Comparison of ENCODE assay signal across 27 mouse cellular contexts in genomic region chr8:122816965-122817364, GRCm38 (mm10). TPM values are rescaled to one million over a fixed set of nuclear protein-coding genes. Genes with fewer than 3 reads are reported as not detected.
DNase-seq lines count a peak whose midpoint lies in the region; ATAC-seq lines count a peak whose summit lies in the region.
"Had no signal": no experiment of that assay in that cellular context is flagged by ENCODE, and none has a peak within 500 bp of the region (broad histone marks: within the 10 kb centered on the region; RNA-seq: fewer than 3 reads in every experiment).

No protein-coding gene starts in this region.

- intact Hi-C loops in heart, postnatal 10 days (cut with DNase I): no loop called here

- H3K9me3 ChIP-seq in heart, embryonic 10.5 days: no peaks in the 10 kb centered on the region
- no peaks in the 10 kb centered on the region for H3K9me3 ChIP-seq in megakaryocyte, embryonic 14.5 days
- H3K9me3 ChIP-seq: embryonic facial prominence, embryonic 10.5 days; embryonic facial prominence, embryonic 13.5 days; forebrain, embryonic 12.5 days; forebrain, embryonic 15.5 days; heart, embryonic 13.5 days had no signal

- DNase-seq in cerebellum, adult 11-12 months: peak; percentile 64
- DNase-seq in cerebellum, adult 11 months: no peak
- no peak for DNase-seq in heart, embryonic 10.5 days (ENCODE audit: low spot score)
- DNase-seq in heart, postnatal 10 days: no peak
- DNase-seq: adrenal gland, adult 8-10 months; adrenal gland, postnatal 25 days; cerebellum, adult 8-10 months; cerebellum, postnatal 36 days; embryo, embryonic 11 days; gastrocnemius, postnatal 25 days; heart, adult 18-20 months had no signal

- no peak overlapping the region for H3K4me3 ChIP-seq in heart, embryonic 10.5 days
- peak overlapping the region; percentile 40 for H3K4me3 ChIP-seq in megakaryocyte, embryonic 14.5 days (replicated peaks)
- H3K4me3 ChIP-seq: embryonic facial prominence, embryonic 10.5 days; embryonic facial prominence, embryonic 13.5 days; erythroblast, embryonic 14.5 days; forebrain, embryonic 12.5 days; forebrain, embryonic 15.5 days; heart, embryonic 13.5 days had no signal

- 0 out of 2 replicates have a peak overlapping the region, but pooled peaks have one; percentile 31 for H3K27ac ChIP-seq in heart, embryonic 10.5 days
- H3K27ac ChIP-seq: embryonic facial prominence, embryonic 13.5 days; forebrain, embryonic 15.5 days; heart, embryonic 13.5 days; hindbrain, embryonic 14.5 days; hindbrain, postnatal 0 days had no signal

- 0 out of 2 replicates have a peak, but pooled peaks cover 3% of the 10 kb centered on the region for H3K27me3 ChIP-seq in heart, embryonic 10.5 days (ENCODE audit: insufficient read depth, poor library complexity, severe bottlenecking)
- H3K27me3 ChIP-seq in megakaryocyte, embryonic 14.5 days (replicated peaks): peaks cover 27% of the 10 kb centered on the region
- H3K27me3 ChIP-seq: embryonic facial prominence, embryonic 13.5 days; forebrain, embryonic 15.5 days had no signal

- peaks cover 48% of the 10 kb centered on the region for H3K4me1 ChIP-seq in heart, embryonic 10.5 days
- H3K4me1 ChIP-seq in megakaryocyte, embryonic 14.5 days: peaks cover 71% of the 10 kb centered on the region

- ATAC-seq in megakaryocyte, adult 5-6 weeks (ENCODE audit: poor library complexity, severe bottlenecking): no peak
- ATAC-seq: activated CD4-positive, CD25-positive, alpha-beta regulatory T cell, adult 4 months; forebrain, embryonic 15.5 days; hindbrain, postnatal 0 days; inflammation-experienced regulatory T-cells, adult 6 months; intestine, embryonic 16.5 days had no signal

- H3K36me3 ChIP-seq in heart, embryonic 10.5 days: peaks cover 16% of the 10 kb centered on the region; the same call in 1 of the 2 replicates
- peaks cover 57% of the 10 kb centered on the region for H3K36me3 ChIP-seq in megakaryocyte, embryonic 14.5 days (replicated peaks; ENCODE audit: low read length)

- 73% methylated on average over 6 of the region's 6 CpGs for WGBS in heart, embryonic 10.5 days

RNA-seq across cellular contexts. Expression of gene Cdh15, which starts 30.8 kb away (rescaled TPM):
- 0.41 and 0.79 TPM in 2 replicates for polyA plus RNA-seq in heart, embryonic 10.5 days (2016; fragmentation: Nextera tagmentation; extraction: Ambion mirVana)
- under 1 TPM in 1 of 2 experiments, not detected in 1; 0.10 TPM for total RNA-seq in heart, postnatal 10 days (2021)
- not detected in 2 replicates for polyA plus RNA-seq in megakaryocyte, embryonic 14.5 days (2012; ENCODE audit: insufficient read depth, low replicate concordance)
- not detected in 2 replicates for total RNA-seq in megakaryocyte, adult 5-6 weeks (2015)
- total RNA-seq in megakaryocyte, adult 5-6 weeks (2017): not detected in 2 replicates
- total RNA-seq: heart, adult 18-20 months; heart, postnatal 25 days; hematopoietic stem cell, adult 5-6 weeks had no signal
- polyA plus RNA-seq: erythroblast, embryonic 14.5 days; gonadal fat pad, adult 2 months had no signal

RNA-seq across cellular contexts. Expression of gene Acsf3, which starts 41.7 kb away (rescaled TPM):
- polyA plus RNA-seq in heart, embryonic 10.5 days (2016; fragmentation: Nextera tagmentation; extraction: Ambion mirVana): 17.3 and 19.8 TPM in 2 replicates
- 10 to 100 TPM; 27.1 to 28.6 TPM for total RNA-seq in heart, postnatal 10 days (2021)
- 9.9 and 23.1 TPM in 2 replicates for polyA plus RNA-seq in megakaryocyte, embryonic 14.5 days (2012; ENCODE audit: insufficient read depth, low replicate concordance)
- total RNA-seq in megakaryocyte, adult 5-6 weeks (2015): 4.3 and 5.0 TPM in 2 replicates
- 3.9 and 5.9 TPM in 2 replicates for total RNA-seq in megakaryocyte, adult 5-6 weeks (2017)

Comparison
In these comparisons a context has a peak if more than half of its experiments do, and no peak if none do; other contexts are left out.
1. RNA of gene Acsf3, which starts 41.7 kb away (total RNA-seq): 27.1 to 28.6 TPM in heart, postnatal 10 days; 3.9 to 5.9 TPM in megakaryocyte, adult 5-6 weeks; every median in the first group is over 4 times any median in the second.